Mouse (Mus musculus) gastrocnemius, adult 2 months (tissue): Measurements from ENCODE around the gene Sema6b. TPM values are rescaled to one million over a fixed set of nuclear protein-coding genes. Genes with fewer than 3 reads are reported as not detected.

Experiments used
- DNase-seq: peaks from one replicate; pipeline ENCODE4 v3.0.0; 2022
- H3K27ac ChIP-seq: fragments of 200-600 bp; 2 replicates; pipeline ENCODE4 v1.8.1; 2022; ENCODE audit warnings: mild to moderate bottlenecking
- H3K4me3 ChIP-seq: fragments of 200-600 bp; 2 replicates; pipeline ENCODE4 v1.8.1; 2022; ENCODE audit warnings: mild to moderate bottlenecking, moderate library complexity
- CTCF ChIP-seq: fragments of 200-600 bp; IDR thresholded peaks from 2 replicates; pipeline ENCODE4 v1.8.1; 2022; ENCODE audit warnings: antibody characterized with exemption, mild to moderate bottlenecking, moderate library complexity
- intact Hi-C: fragments of 180-260 bp; cut with DNase I; formaldehyde crosslinking; loops from one replicate; pipeline ENCODE4 v1.15.1; 2025
- total RNA-seq, 2 experiments: library from RNA; stranded (reverse); gene quantifications; 2 replicates each; pipeline ENCODE4 v1.2.3; 2021

The Sema6b gene
- total RNA-seq, 2 experiments from 2014 or later, result 1.9 to 3.2 TPM

GRCm38 (mm10) chr17:56124377-56125275, 15.5 kb downstream of the Sema6b start:
- DNase-seq, result peak; percentile 73
- intact Hi-C loops, result no loop called here
- Histone ChIP-seq H3K4me3 (peak overlapping the region; percentile 60), H3K27ac (peak overlapping the region; percentile 56)
- TF ChIP-seq CTCF, result peak; percentile 81

DNA sequence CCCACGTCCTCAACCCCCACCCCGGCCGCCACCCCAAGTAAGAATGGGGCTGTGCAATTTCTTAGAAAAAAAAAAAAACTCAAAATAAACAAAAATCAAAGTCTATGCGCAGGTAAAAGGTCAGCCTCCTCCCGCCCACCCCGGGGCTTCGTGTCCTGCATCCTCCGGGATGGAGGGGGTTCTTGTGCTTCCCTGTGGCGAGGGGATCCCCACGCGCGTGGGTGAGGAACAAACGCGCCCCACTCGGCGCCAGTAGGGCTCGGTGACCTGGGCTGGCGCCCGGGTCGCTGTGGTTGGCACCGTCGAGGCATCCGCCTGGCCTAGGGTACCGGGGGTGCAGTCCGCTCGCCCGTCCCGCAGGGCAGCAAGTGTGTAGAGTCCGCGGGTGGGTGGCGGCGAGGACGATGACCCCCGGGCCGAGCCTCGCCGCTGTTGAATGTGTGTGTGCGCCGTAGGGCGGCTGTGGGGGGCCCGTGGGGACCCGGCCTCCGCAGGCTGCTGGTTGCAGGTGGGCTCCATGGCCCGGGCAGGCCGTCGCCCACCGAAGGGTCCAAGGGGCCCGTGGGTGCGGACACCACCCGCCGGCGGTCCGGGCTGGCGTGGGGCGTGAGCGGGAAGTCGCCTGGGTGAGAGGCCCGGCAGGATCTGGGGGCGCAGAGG, 16.3 kb downstream of the Sema6b start:
- no peak for TF ChIP-seq CTCF
- intact Hi-C loops, result no loop called here
- no peak overlapping the region for H3K4me3 ChIP-seq
- DNase-seq, result no peak
- no peak overlapping the region for H3K27ac ChIP-seq

GRCm38 (mm10) chr17:56123161-56123560, 17.0 kb downstream of the Sema6b start:
- H3K27ac ChIP-seq, result no peak overlapping the region
- no peak overlapping the region for H3K4me3 ChIP-seq
- intact Hi-C loops, result no loop called here
- TF ChIP-seq CTCF, result no peak
- no peak for DNase-seq

DNA sequence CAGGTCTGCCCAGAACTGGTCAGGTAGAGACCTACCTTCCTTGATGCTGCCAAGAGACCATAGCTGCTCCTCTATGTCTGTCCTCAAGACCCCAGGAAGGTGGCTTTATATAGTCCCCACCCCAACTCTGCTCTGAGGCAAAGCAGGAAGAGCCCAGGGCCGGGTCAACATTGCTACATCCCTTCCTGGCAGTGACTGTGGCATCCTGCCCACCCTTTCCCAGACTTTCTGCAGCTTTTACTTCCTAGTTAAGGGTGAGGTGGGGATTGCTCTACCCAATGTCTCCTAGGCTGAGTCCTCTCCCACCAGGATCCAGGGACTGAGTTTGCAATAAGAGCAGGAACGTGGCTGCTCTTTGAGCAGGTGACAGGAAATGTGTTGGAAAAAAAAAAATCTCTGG, 18.3 kb downstream of the Sema6b start, which contains the start of gene Lrg1:
Lrg1 (minus strand) TSS at position 176 of the 400 bp plus-strand sequence.
- no peak for TF ChIP-seq CTCF
- no peak for DNase-seq
- H3K4me3 ChIP-seq, result peak within 1 kb of the TSS; percentile 74
- intact Hi-C loops, result no loop called here
- H3K27ac ChIP-seq, result peak within 1 kb of the TSS; percentile 93

GRCm38 (mm10) chr17:56119981-56120880, 19.9 kb downstream of the Sema6b start:
- peak overlapping the region; percentile 74 for H3K4me3 ChIP-seq
- intact Hi-C loops, result loop anchor here (10.0 kb wide), 1 partner anchor 485 kb away; the partner anchor contains the start of gene 2410015M20Rik
- no peak for TF ChIP-seq CTCF
- DNase-seq, result peak; percentile 87
- peak overlapping the region; percentile 93 for H3K27ac ChIP-seq

- intact Hi-C loops, result loop anchor here (10.0 kb wide), 1 partner anchor 485 kb away; the partner anchor contains the start of gene 2410015M20Rik
- peak; percentile 38 for DNase-seq
- Histone ChIP-seq H3K4me3 (peak overlapping the region; percentile 74), H3K27ac (peak overlapping the region; percentile 93)
- TF ChIP-seq CTCF, result no peak
Observed at GRCm38 (mm10) chr17:56119431-56119830, 20.7 kb downstream of the Sema6b start.

DNA sequence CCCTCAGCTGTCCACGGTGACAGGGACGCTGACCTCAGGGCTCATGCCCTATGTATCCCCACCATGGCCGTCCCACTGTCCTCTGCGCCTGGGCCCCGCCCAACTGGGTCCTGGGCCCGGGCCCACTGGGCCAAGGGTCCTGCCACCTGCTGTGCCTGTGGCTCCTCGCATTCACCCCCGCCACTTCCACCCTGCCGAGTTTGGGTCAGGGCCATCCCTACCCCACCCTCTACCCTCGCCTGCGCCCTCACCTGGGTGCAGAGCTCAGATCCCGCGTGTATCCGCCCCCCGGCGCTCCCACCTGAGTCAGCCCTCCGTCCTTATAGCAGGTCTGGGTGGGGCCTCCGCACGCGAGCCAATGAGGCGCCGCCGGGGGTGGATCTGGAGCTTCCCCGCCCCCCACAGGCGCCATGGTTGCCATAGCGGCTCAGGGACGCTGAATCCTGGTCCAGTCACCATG, 22.9 kb downstream of the Sema6b start, which contains the start of gene Plin5:
Plin5 (minus strand) TSS at position 346 of the 460 bp plus-strand sequence.
- H3K27ac ChIP-seq, result peak within 1 kb of the TSS; percentile 87
- TF ChIP-seq CTCF, result no peak
- peak within 1 kb of the TSS; percentile 73 for H3K4me3 ChIP-seq
- DNase-seq, result peak; percentile 88
- intact Hi-C loops, result loop anchor here (10.0 kb wide), 1 partner anchor 488 kb away; the partner anchor contains the start of gene 2410015M20Rik

GRCm38 (mm10) chr17:56116193-56116592, 23.9 kb downstream of the Sema6b start:
- TF ChIP-seq CTCF, result no peak
- intact Hi-C loops, result loop anchor here (10.0 kb wide), 1 partner anchor 489 kb away; the partner anchor contains the start of gene 2410015M20Rik
- no peak for DNase-seq
- peak overlapping the region; percentile 73 for H3K4me3 ChIP-seq
- peak overlapping the region; percentile 87 for H3K27ac ChIP-seq

DNA sequence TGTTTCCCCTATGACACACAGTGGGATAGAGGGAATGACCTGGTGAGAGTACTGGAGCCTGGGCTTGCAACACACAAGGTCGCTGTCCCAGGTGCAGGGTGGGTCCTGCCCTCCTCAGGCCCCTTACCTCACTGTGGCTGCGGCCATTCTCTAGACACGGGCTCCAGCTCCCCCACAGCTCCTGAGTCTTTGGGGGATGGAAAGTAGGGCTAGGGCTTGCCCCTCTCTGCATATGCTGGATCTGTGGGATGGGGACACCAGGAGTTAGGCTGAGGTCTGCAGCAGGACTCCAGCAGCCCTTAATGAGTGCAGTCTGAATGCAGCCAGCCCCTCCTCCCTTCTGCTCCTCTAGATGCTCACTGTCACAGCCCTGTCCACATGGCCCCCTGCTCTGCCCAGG, 27.4 kb downstream of the Sema6b start:
- intact Hi-C loops, result loop anchor here (10.0 kb wide), 1 partner anchor 492 kb away; the partner anchor contains the start of gene 2410015M20Rik
- DNase-seq, result no peak
- no peak overlapping the region for H3K4me3 ChIP-seq
- no peak overlapping the region for H3K27ac ChIP-seq
- no peak for TF ChIP-seq CTCF

GRCm38 (mm10) chr17:56111864-56112263, 28.3 kb downstream of the Sema6b start:
- Histone ChIP-seq H3K27ac (peak overlapping the region; percentile 100), H3K4me3 (no peak overlapping the region)
- peak; percentile 95; the same call in 1 of the 2 replicates for TF ChIP-seq CTCF
- DNase-seq, result peak; percentile 74
- intact Hi-C loops, result loop anchor here (10.0 kb wide), 1 partner anchor 493 kb away; the partner anchor contains the start of gene 2410015M20Rik

DNA sequence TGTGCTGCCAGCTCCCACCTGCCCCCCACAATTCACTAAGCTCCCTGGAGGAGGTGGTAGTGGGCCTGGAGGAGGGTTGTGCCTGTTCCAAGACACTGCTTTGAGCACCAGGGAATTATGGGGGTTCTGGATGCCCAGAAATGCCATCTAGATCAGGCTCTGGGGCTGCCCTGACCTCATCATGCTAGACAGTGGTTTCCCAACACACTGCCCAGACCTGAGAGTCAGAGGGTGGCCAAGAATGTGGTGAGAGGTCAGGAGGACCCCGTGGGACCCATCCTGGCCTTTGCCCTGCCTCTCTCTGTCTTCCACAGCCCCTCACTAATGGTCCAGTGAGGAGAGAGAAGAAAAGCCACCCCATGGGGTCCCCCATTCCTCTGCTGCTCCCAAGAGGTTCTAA, 29.1 kb downstream of the Sema6b start:
- H3K27ac ChIP-seq, result peak overlapping the region; percentile 100
- peak overlapping the region; percentile 85 for H3K4me3 ChIP-seq
- intact Hi-C loops, result loop anchor here (10.0 kb wide), 1 partner anchor 494 kb away; the partner anchor contains the start of gene 2410015M20Rik
- DNase-seq, result no peak
- TF ChIP-seq CTCF, result no peak
